Mouse (Mus musculus) neutrophil, adult 5-6 weeks (primary cell): ENCODE data around the gene Hbq1a. TPM values are rescaled to one million over a fixed set of nuclear protein-coding genes. Genes with fewer than 3 reads are reported as not detected.

Experiments
- ATAC-seq: fragments of 151-379, 151-347 bp; 2 replicates; pipeline ENCODE4 v1.8.0; 2017; ENCODE audit warnings: mild to moderate bottlenecking, moderate TSS enrichment; ENCODE audit not compliant: insufficient number of reproducible peaks, poor library complexity, low FRiP score, severe bottlenecking; ENCODE audit errors: extremely low read depth
- total RNA-seq: library from RNA; stranded (forward); fragments of 200-1000 nt; gene quantifications from 2 replicates; pipeline ENCODE4 v1.2.3, GENCODE M21; 2017

The Hbq1a gene
- total RNA-seq: 0.98 TPM in 1 of 2 replicates, not detected in the other

DNA sequence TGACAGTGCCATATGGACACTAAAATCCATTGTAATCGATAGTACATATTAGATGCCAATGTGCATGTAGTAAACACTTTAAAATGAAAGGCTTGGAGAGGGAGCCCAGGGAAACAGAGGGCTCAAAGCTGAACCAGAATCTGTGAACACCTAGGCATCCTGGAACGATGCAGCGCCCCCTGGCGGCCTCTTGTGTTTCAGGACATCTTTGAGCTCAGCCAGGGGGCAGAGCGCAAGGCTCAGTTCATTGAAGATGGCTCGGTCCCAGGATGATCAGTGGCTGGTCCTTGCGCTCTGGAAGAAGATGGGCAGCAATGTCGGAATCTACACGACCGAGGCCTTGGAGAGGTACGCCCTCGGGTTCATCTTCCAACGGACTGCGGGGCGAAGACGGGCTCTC, at the start of gene Hbq1a:
TSS of gene Hbq1a (plus strand) at position 205 of the 400 bp plus-strand sequence.
- ATAC-seq: 0 out of 2 replicates have a peak, but pooled peaks have one; percentile 31

DNA sequence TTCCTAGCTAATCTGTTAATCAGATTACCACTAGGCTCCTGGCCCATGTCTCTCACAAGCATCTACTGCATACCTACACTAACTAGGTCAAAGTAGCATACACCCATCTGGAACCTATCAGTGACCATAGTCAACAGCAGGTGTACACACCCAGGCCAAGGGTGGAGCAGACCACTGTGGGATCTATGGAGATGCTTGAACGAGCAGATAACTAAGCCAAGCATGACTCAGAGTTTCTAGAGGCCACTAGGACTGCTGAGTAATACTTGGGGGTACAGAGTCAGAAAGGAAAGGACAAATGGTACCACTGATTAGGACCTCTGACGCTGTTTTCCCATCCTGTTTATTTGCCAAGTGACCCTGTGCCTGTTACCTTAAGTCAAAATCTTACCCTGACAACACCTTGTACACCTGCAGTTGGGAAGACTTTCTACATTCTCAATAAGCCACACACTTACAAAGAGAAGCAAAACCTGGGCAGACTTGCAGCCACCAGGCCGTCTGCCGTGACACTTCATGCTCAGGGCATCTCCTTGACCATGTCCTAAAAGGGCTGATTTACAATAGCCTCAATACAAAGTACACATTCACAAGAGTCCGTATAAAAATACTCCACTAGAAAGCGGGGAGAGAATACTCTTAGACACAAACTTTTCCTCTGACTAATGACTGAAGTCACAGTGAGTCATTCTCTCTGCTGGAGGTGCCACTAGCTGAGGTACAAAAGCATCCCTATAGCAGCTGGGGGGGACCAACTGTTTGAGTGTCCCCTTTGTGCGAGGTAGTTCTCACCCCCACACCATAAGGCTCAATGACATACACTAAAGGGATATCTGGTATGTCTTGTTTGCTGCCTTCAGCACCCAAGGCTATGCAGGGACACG, 48.7 kb upstream of the Hbq1a start:
- no peak for ATAC-seq

DNA sequence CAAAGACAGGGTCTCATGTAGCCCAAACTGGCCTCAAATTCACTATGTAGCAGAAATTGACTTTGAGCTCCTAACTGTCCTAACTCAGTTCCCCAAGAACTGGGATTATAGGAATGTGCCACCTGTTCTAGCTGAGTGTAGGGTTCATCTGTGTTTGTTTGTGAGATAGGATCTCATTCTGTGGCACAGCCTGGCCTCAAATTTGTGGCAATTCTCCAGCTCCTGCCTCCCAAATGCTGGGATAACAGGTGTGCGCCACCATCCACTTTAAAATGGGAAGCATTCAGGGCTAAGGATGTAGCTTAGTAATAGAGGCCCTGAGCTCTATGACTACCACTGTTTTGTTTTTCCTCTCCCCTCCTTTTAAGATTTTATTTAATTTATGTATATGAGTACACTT, 46.7 kb upstream of the Hbq1a start:
- no peak for ATAC-seq

DNA sequence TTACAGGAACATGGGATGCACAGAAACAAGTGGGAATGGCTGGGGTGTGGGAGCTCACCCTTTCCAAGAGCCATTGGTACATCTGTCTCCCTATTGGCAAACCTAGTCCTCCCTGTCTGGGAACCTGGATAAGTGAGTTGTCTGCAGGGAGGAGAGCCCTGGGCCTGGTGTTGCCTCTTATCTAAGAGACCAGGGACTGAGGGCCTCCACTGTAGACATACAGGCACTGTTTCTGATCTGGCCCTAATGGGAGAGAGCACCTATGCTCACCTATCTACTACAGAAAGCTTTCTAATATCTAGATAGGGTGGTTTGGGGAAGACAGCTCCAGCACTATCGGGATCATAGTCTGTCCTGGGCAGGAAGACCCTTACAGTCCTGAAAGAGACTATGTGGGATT, 43.7 kb upstream of the Hbq1a start:
- no peak for ATAC-seq

DNA sequence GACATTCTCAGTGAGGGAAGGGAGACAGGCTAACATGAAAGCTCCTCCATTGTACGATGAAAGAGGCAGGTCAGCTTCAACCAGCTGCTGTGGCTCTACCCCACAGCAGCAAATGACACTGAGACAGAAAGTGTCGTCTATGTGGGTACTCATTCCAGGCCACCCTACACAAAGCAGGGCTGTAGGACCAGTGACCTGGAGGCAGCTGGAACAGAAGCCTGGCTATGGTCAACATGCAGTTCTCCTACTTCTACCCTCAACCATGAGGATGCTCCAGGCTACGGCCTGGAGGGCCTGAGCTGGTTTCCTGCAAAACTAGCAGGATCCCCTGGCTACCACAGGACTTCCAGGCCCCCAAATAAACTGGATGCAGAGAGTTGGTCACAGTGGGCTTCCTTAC, 43.3 kb upstream of the Hbq1a start:
- ATAC-seq: no peak

DNA sequence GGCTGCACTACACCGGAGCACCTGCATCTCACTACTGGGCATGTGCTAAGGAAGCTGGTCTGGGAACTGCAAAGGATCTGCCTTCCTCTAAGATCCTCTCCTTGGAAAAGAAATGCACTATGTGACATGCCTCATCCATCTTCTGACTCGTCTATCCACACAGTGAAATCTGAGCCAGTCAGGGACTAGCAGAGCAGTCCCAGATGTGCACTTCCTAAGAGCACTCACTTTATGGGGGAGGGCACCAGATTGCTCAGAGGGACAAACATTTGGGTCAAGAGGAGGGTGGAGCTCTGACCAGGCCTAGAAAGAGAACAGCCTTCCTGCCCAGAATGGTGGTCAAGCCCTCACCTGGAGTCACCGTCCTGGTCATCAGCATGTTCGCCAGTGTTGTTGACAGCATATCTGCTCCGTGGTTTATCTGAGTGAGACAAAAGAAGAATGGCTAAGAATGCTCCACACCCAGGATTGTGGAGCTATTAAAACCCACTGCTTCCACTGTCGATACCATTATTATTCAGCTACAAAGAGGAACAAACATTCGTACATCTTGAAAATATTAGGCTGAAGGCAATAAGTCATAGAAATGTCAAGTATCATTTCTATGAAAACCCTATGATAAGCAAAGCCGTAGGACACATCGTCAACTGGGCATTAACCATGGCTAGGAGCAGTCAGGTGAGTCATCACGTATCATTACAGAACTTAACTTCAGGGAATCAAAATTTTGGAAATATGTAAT, 37.0 kb upstream of the Hbq1a start:
- ATAC-seq: no peak

DNA sequence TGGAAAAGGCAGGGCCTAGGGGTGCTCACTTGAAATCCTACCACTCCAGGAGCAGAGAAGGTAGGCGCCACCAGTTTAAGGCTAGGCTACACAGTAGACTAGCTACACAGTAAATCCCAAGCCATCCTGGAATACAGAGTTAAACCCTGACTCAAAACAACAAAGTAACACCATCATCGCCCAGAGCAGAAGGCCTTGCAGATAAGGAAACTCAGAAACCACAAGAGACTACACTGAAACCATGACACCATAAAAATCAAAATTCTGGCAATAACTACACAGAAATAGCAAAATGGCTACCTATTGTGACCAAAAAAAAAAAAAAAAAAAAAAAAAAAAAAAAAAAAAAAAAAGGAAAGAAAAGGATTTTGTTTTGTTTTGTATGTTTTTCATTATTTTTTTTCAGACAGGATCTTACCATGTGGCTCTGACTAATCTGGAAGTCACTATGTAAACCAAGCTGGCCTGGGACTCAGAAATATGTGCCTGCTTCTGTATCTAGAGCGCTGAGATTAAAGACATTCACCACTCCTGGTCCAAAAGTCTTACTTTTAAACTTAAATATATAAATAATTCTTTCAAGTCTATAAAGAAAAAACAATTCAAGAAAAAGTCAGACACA, 34.6 kb upstream of the Hbq1a start:
- ATAC-seq: no peak

DNA sequence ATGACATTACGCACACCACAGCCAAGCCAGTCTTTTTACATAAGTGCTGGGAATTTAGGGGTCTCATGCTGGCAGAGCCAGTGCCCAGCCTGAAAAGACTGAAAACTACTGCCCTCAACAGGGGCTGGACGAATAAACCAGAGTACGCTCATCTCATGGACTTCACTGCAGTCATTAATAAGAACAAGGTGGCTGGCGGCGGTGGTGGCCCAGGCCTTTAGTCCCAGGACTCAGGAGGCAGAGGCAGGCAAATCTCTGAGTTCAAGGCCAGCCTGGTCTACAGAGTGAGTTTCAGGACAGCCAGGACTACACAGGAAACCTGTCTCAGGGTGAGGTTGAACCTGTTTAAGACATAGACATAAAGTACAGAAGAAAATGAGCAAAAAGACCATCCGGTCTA, 33.7 kb upstream of the Hbq1a start:
- ATAC-seq: no peak

DNA sequence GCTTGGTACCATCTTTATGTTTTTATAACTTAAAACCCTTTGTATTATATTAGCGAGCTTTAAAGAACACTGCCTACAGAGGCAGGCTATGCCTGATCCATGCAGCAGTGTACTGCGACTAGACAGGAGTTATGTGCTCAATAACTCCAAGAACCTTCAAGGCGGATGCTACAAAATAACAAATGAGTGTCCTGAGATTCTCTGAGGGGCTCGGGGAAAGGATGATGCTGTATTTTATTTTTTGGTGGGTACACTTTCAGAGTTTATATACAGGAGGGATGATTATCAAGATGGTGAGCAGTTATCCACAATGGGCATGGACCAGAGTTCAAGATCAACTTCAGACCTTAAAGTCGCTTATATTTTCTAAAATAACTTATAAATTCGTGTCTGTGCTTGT, 33.1 kb upstream of the Hbq1a start:
- no peak for ATAC-seq

DNA sequence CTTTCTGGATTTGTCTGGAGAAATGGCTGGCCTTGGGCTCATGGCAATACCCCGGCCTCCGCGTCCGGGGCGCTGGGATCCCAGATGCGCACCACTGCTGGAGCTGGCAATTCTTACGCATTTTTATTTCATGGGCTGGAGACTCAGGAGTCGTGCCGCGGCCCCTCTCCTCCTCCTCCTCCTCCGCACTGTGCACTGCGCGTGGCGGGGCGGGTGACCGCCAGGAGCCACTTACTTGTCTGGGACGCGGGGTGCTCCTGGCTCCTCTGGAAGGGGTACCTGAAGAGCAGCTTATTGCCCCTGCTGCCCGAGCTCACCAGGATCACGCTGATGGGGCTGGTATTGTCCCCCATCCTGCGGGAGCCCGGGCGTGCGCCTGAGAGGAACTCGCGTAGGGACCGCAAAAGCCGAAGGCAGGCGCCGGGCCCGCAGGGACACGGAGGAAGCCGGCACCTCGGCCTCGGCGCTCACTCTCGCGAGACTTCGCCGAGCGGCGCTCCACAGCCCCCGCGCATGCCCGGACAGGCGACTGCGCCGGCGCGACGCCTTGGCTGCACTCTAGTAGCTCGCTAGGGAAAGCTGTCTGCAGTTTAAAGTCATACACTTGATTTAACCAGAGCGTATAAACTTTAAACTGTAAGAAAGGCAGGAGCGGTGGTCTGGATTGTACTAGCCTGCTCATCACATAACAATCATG, 32.5 kb upstream of the Hbq1a start, which contains the start of gene Nprl3:
TSS of gene Nprl3 (minus strand) at position 520 of the 697 bp plus-strand sequence.
- ATAC-seq: peak; percentile 75

DNA sequence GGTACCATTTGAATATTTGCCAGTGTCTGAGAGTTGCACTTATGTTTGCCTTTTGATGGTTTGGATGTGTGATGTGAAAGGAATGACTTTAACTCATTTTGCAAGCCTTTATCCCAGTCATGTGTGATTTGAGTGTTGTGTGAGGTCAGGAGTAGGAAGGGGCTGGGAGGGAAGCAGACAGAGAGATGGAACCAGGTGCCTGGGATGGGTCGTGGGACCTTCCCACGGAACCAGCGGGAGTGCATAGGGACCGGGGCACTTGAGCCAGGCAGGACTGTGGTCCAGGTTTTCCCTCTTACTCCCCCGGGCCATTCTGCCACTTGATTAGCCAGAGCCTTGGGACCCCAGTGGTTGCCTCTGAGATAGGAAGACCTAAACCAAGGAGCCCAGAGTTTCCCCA, 31.9 kb upstream of the Hbq1a start:
- no peak for ATAC-seq

DNA sequence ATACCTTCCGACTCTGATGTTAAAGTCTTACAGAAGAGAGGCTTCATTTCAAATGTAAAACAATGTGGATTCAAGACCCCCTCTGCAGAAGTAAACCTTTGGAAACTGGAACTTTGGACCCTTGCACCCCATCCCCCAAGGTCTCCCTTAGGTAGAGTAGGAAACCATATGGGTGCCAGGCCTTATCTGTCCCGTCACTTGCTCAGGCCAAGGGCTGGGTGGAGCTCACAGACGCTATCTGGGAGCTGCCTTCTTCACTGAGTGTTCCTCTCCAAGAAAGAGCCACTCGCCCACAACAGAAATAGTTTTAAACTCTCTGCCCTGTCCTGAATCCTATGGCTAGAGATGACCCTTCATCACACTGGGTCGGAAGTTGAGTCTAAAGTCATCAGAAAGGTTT, 30.9 kb upstream of the Hbq1a start:
- no peak for ATAC-seq

DNA sequence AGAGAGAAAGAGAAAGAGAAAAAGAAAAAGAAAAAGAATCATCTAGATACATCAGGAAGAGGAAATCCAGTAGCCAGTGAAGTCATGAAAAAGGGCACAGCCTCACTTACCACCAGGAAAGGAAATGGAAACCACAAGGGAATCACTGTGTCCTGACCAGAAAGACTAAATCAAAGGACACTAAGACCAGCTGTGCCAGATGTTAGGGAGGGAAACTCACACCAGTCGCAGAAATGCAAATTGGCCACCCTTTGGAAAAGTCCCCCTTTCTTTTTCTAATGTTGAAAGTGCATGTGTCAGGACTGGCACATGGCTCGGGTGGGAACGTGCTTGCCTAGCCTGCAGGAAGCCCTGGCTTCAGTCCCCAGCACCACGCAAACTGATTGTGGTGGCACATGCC, 28.7 kb upstream of the Hbq1a start:
- no peak for ATAC-seq

DNA sequence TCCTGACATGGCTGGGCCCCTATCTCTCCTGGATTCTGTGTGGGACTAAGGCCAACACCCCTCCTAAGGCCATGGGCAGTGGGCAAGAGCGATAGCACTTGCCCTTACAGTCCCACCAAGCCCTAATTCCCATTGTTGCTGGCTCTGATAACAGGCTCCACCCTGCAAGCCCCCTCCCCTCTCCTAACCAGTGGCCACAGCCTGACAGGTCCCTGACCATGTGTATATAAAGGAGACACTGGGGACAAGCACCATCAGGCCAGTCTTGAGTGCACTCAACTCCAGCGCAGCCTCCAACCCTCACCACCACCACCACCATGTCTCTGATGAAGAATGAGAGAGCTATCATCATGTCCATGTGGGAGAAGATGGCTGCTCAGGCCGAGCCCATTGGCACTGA, 23.5 kb upstream of the Hbq1a start, which contains the start of gene Hba-x:
TSS of gene Hba-x (plus strand) at position 54 of the 400 bp plus-strand sequence.
- ATAC-seq: no peak

DNA sequence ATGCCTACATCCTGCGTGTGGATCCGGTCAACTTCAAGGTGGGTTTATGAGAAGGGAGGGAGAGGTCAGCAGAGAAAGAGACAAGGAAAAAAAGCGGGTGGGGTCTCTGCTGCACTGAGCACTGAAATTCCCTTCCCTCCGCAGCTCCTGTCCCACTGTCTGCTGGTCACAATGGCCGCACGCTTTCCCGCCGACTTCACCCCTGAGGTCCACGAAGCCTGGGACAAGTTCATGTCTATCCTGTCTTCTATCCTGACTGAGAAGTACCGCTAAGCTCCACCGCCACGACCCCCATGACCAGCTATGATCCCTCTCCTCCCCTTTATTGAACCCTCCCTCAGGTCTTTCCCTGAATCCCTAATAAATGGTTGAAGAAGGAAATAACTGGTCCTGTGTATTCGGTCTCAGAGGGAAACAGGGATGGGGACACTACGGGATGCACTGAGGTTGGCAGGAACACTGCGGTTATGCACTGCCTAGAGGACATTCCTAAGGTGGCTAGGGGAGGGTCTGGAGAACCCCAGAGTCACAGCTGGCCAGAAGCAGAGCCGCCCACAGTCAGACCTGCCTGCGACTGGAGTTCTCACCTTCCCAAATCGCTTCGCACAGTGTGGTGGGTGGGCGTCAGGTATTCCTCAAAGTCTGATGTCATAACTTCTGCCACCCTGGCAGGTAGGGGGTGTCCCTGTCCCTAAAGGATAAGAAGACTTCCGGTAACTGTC, 22.0 kb upstream of the Hbq1a start:
- no peak for ATAC-seq

DNA sequence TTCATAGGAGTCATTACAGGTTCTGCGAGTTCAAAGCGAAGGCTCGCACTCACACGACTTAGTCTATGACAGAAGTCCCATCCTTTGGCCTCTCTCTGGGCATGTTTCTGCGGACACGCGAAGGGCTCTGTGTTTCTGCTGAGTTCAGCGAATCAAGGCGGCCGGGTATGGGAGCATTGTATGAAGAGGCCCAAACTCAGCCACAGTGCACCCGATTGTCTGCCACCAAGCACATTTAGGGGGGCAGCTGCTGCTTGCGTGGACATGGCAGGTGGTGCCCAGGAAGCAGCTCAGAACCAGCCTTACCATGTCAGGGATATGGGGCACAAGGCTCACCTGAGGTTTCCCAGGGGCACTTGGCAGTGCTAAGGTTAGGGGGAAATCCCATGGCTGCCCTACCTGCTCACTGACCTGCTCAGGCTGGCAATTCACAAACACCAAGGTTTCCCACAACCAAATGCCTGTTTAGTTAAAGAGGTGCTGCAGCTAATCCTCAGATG, 21.4 kb upstream of the Hbq1a start:
- ATAC-seq: no peak

DNA sequence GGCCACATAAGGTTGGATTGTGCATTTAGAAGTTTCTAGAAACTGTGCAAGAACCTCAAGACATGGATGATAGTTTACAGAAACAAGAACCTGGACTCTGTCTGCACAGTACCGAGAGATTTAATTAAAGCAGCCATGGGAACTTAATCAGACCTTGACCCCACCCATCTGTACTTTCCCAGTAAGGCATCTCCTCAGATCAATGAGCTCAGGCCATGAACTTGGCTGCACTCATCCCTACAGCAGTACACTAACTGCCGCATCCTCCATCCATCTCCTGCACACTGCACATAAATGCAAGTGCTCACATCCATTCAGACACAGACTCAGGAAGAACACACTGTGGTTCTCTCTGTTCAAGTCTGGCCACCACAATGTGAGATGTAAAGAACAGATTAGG, 19.2 kb upstream of the Hbq1a start:
- no peak for ATAC-seq

DNA sequence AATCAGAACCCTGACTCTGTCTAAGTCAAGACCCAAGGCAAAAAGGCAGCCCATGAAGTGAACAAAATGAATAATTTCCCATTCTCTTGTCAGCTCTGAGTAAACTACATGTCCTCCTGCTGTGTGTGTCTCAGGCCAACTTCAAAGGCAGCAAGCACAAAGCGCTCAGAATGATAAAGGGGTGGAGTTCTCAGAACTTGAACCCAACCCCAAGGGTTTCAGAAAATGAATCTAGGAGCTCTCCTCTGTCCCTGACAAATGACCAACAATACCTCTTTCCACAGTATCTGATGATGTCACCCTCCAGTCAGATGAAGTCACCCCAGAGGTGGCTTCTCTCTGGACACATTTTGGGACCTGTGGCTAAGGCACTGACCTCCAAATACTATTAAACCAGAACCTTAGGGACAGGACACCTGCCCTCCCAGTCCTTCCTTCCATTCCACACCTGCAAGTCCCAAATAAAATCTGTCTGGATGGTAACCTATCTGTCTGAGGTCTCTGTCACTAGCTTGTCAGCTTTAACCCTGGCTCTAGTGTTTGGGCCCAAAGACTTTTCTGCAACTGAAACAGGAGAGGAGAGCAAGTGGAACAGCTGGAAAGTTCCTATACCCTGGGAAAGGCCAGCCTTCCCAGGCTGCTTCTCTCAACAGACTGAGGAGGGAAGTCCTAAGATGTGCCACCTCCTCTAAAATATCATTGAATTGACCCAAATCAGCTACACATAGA, 18.3 kb upstream of the Hbq1a start:
- ATAC-seq: no peak
